Mouse (Mus musculus) brain, embryonic 14.5 days (tissue): ENCODE results near the gene Car1.
"Not testable (repeated sequence)": the region's sequence is repeated elsewhere in the genome, so short reads cannot be mapped to it uniquely, and the experiment has no call there.

Source experiments
- CTCF ChIP-seq: fragments of 200-500 bp; IDR thresholded peaks from 2 replicates; pipeline ENCODE4 v1.5.1; 2012; ENCODE audit warnings: inconsistent platforms, mild to moderate bottlenecking, moderate library complexity, borderline replicate concordance; ENCODE audit not compliant: insufficient read depth, insufficient read length; ENCODE audit errors: extremely low read depth
- POLR2A ChIP-seq: fragments of 200-500 bp; IDR thresholded peaks from 2 replicates; pipeline ENCODE4 v1.6.1; 2012; ENCODE audit warnings: mild to moderate bottlenecking, inconsistent platforms, borderline replicate concordance; ENCODE audit not compliant: poor library complexity, insufficient read depth, insufficient read length, severe bottlenecking; ENCODE audit errors: extremely low read depth

DNA sequence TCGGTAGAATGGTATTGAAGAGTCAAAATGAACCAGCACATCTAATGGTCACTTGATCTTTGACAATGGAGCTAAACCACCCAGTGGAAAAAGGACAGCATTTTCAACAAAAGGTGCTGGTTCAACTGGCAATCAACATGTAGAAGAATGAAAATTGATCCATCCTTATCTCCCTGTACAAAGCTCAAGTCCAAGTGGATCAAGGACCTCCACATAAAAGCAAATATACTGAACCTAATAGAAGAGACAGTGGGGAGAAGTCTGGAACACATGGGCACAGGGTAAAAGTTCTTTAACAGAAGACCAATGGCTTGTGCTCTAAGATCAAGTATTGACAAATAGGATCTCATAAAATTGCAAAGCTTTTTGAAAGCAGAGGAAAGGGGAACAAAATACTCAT lies 33.6 kb downstream of the Car1 start:
- not testable (repeated sequence) for TF ChIP-seq CTCF, POLR2A
